Mouse (Mus musculus) neural tube, embryonic 13.5 days (tissue): ENCODE measurements around the gene Vps72. TPM values are rescaled to one million over a fixed set of nuclear protein-coding genes. Genes with fewer than 3 reads are reported as not detected.
A peak's percentile ranks its signal among the peaks of the same experiment; 100 is the strongest.

Experiments
- ATAC-seq: fragments of 200-750 bp; cut with Nextera tagmentation; 2 replicates; pipeline ENCODE4 v1.8.0; 2017; ENCODE audit warnings: low read depth, mild to moderate bottlenecking, moderate TSS enrichment, moderate library complexity
- H3K27ac ChIP-seq: fragments of 300-500 bp; sonication (generic); replicated peaks from 2 replicates; pipeline ENCODE4 v1.5.1; 2015; ENCODE audit warnings: moderate library complexity, mild to moderate bottlenecking, inconsistent platforms
- H3K27me3 ChIP-seq: fragments of 300-500 bp; sonication (generic); 2 replicates; pipeline ENCODE4 v1.6.1; 2015; ENCODE audit warnings: mild to moderate bottlenecking, inconsistent platforms
- H3K36me3 ChIP-seq: fragments of 300-500 bp; sonication (generic); 2 replicates; pipeline ENCODE4 v1.6.1; 2015; ENCODE audit warnings: mild to moderate bottlenecking, inconsistent platforms
- H3K4me1 ChIP-seq: fragments of 300-500 bp; sonication (generic); replicated peaks from 2 replicates; pipeline ENCODE4 v1.6.1; 2015; ENCODE audit warnings: inconsistent platforms
- H3K4me2 ChIP-seq: fragments of 300-500 bp; sonication (generic); 2 replicates; pipeline ENCODE4 v1.6.1; 2015; ENCODE audit warnings: inconsistent platforms, mild to moderate bottlenecking, moderate library complexity
- H3K4me3 ChIP-seq: fragments of 300-500 bp; sonication (generic); 2 replicates; pipeline ENCODE4 v1.5.1; 2015; ENCODE audit warnings: mild to moderate bottlenecking, inconsistent platforms
- H3K9ac ChIP-seq: fragments of 300-500 bp; sonication (generic); 2 replicates; pipeline ENCODE4 v1.6.1; 2015; ENCODE audit warnings: moderate library complexity, mild to moderate bottlenecking, inconsistent platforms
- H3K9me3 ChIP-seq: fragments of 300-500 bp; sonication (generic); 2 replicates; pipeline ENCODE4 v1.6.1; 2016; ENCODE audit warnings: inconsistent platforms
- WGBS: fragments of 180-500 bp; shearing (Covaris S2); methylation state at CpG from one replicate; pipeline ENCODE4 v1.1.7; 2015; 5-methylcytosine and 5-hydroxymethylcytosine counted together
- polyA plus RNA-seq: library from polyadenylated mRNA; unstranded; fragments of >200 nt; fragmentation: Nextera tagmentation; extraction: Ambion mirVana; gene quantifications from 2 replicates; pipeline ENCODE4 v1.2.1, GENCODE M21; 2015

The Vps72 gene
- polyA plus RNA-seq, 1 experiment from 2014 or later, result 201 TPM

GRCm38 (mm10) chr3:95159511-95159986 is 48.7 kb downstream of the Vps72 start:
- WGBS, result 9% methylated on average over 8 of the region's 8 CpGs
- Histone ChIP-seq H3K9ac (peak overlapping the region; percentile 97), H3K4me1 (peaks cover 39% of the 10 kb centered on the region), H3K27ac (0 out of 2 replicates have a peak overlapping the region, but pooled peaks have one; percentile 89), H3K4me2 (peak overlapping the region; percentile 84), H3K9me3 (no peaks in the 10 kb centered on the region), H3K4me3 (peak overlapping the region; percentile 91), H3K27me3 (no peaks in the 10 kb centered on the region), H3K36me3 (peaks cover 12% of the 10 kb centered on the region)
- ATAC-seq, result no peak

GRCm38 (mm10) chr3:95159987-95160963 is 49.5 kb downstream of the Vps72 start, which contains the start of gene Sema6c:
Sema6c (plus strand) TSS chr3:95160457.
- H3K27me3 ChIP-seq, result no peaks in the 10 kb centered on the region
- peaks cover 46% of the 10 kb centered on the region for H3K4me1 ChIP-seq
- H3K4me3 ChIP-seq, result peak within 1 kb of the TSS; percentile 91
- no peaks in the 10 kb centered on the region for H3K9me3 ChIP-seq
- ATAC-seq, result peak; percentile 96
- peak within 1 kb of the TSS; percentile 89 for H3K27ac ChIP-seq
- peak within 1 kb of the TSS; percentile 97 for H3K9ac ChIP-seq
- under 1% methylated on average over 66 of the region's 66 CpGs for WGBS
- H3K4me2 ChIP-seq, result peak within 1 kb of the TSS; percentile 84
- peaks cover 20% of the 10 kb centered on the region for H3K36me3 ChIP-seq

GRCm38 (mm10) chr3:95161041-95161551 is 50.3 kb downstream of the Vps72 start:
- Histone ChIP-seq H3K4me3 (peak overlapping the region; percentile 91), H3K36me3 (peaks cover 28% of the 10 kb centered on the region), H3K9ac (peak overlapping the region; percentile 97), H3K9me3 (no peaks in the 10 kb centered on the region), H3K4me2 (peak overlapping the region; percentile 84), H3K27me3 (no peaks in the 10 kb centered on the region), H3K27ac (peak overlapping the region; percentile 89), H3K4me1 (peaks cover 46% of the 10 kb centered on the region)
- ATAC-seq, result peak; percentile 29
- WGBS, result 1% methylated on average over 30 of the region's 30 CpGs

GRCm38 (mm10) chr3:95161618-95162344 is 51.0 kb downstream of the Vps72 start:
- peak overlapping the region; percentile 91 for H3K4me3 ChIP-seq
- peaks cover 35% of the 10 kb centered on the region for H3K36me3 ChIP-seq
- H3K4me2 ChIP-seq, result peak overlapping the region; percentile 84
- 0 out of 2 replicates have a peak, but pooled peaks cover under 1% of the 10 kb centered on the region for H3K27me3 ChIP-seq
- 2% methylated on average over 9 of the region's 9 CpGs for WGBS
- peak; percentile 7; the same call in 1 of the 2 replicates for ATAC-seq
- H3K27ac ChIP-seq, result peak overlapping the region; percentile 89
- peaks cover 46% of the 10 kb centered on the region for H3K4me1 ChIP-seq
- peak overlapping the region; percentile 97 for H3K9ac ChIP-seq
- no peaks in the 10 kb centered on the region for H3K9me3 ChIP-seq

GRCm38 (mm10) chr3:95162345-95162628 is 51.5 kb downstream of the Vps72 start:
- peak overlapping the region; percentile 97 for H3K9ac ChIP-seq
- H3K27ac ChIP-seq, result peak overlapping the region; percentile 89
- no peaks in the 10 kb centered on the region for H3K9me3 ChIP-seq
- peaks cover 46% of the 10 kb centered on the region for H3K4me1 ChIP-seq
- H3K27me3 ChIP-seq, result 0 out of 2 replicates have a peak, but pooled peaks cover 6% of the 10 kb centered on the region
- 30% methylated on average over 2 of the region's 2 CpGs for WGBS
- peak overlapping the region; percentile 91 for H3K4me3 ChIP-seq
- no peak for ATAC-seq
- peaks cover 40% of the 10 kb centered on the region for H3K36me3 ChIP-seq
- H3K4me2 ChIP-seq, result peak overlapping the region; percentile 84

- ATAC-seq, result no peak
- Histone ChIP-seq H3K9me3 (no peaks in the 10 kb centered on the region), H3K36me3 (peaks cover 53% of the 10 kb centered on the region), H3K27me3 (peaks cover 19% of the 10 kb centered on the region), H3K27ac (peak overlapping the region; percentile 18; the same call in 1 of the 2 replicates), H3K9ac (peak overlapping the region; percentile 97), H3K4me3 (peak overlapping the region; percentile 91), H3K4me1 (peaks cover 46% of the 10 kb centered on the region), H3K4me2 (peak overlapping the region; percentile 84)
- 57% methylated on average over 11 of the region's 11 CpGs for WGBS
Measured at GRCm38 (mm10) chr3:95163419-95164255, 52.8 kb downstream of the Vps72 start.

- Histone ChIP-seq H3K9ac (peak overlapping the region; percentile 97; the same call in 1 of the 2 replicates), H3K4me1 (peaks cover 45% of the 10 kb centered on the region), H3K9me3 (no peaks in the 10 kb centered on the region), H3K36me3 (peaks cover 59% of the 10 kb centered on the region), H3K4me3 (peak overlapping the region; percentile 91; the same call in 1 of the 2 replicates), H3K4me2 (peak overlapping the region; percentile 84), H3K27me3 (peaks cover 25% of the 10 kb centered on the region), H3K27ac (no peak overlapping the region)
- WGBS, result 61% methylated on average over 4 of the region's 5 CpGs
- no peak for ATAC-seq
Measured at GRCm38 (mm10) chr3:95164256-95164550, 53.4 kb downstream of the Vps72 start.

GRCm38 (mm10) chr3:95164840-95165239 is 54.0 kb downstream of the Vps72 start:
- H3K27me3 ChIP-seq, result peaks cover 32% of the 10 kb centered on the region
- H3K4me2 ChIP-seq, result no peak overlapping the region
- H3K9me3 ChIP-seq, result no peaks in the 10 kb centered on the region
- no peak overlapping the region for H3K9ac ChIP-seq
- no peak overlapping the region for H3K27ac ChIP-seq
- no peak overlapping the region for H3K4me3 ChIP-seq
- peaks cover 38% of the 10 kb centered on the region for H3K4me1 ChIP-seq
- no peak for ATAC-seq
- 87% methylated on average over 5 of the region's 5 CpGs for WGBS
- peaks cover 65% of the 10 kb centered on the region for H3K36me3 ChIP-seq

- 90% methylated on average over 10 of the region's 10 CpGs for WGBS
- no peak overlapping the region for H3K4me2 ChIP-seq
- peaks cover 92% of the 10 kb centered on the region for H3K36me3 ChIP-seq
- H3K27ac ChIP-seq, result no peak overlapping the region
- H3K9me3 ChIP-seq, result no peaks in the 10 kb centered on the region
- H3K4me3 ChIP-seq, result no peak overlapping the region
- peaks cover 64% of the 10 kb centered on the region for H3K27me3 ChIP-seq
- no peak for ATAC-seq
- no peak overlapping the region for H3K9ac ChIP-seq
- H3K4me1 ChIP-seq, result peaks cover 21% of the 10 kb centered on the region
Measured at GRCm38 (mm10) chr3:95169996-95170395, 59.2 kb downstream of the Vps72 start.

- Histone ChIP-seq H3K27me3 (peaks cover 64% of the 10 kb centered on the region), H3K36me3 (peaks cover 81% of the 10 kb centered on the region), H3K9ac (no peak overlapping the region), H3K4me2 (no peak overlapping the region), H3K9me3 (no peaks in the 10 kb centered on the region), H3K27ac (no peak overlapping the region), H3K4me3 (no peak overlapping the region), H3K4me1 (peaks cover 18% of the 10 kb centered on the region)
- ATAC-seq, result no peak
- 81% methylated on average over 6 of the region's 6 CpGs for WGBS
Measured at GRCm38 (mm10) chr3:95171105-95171504, 60.3 kb downstream of the Vps72 start.
